Mouse (Mus musculus) naive thymus-derived CD4-positive, alpha-beta T cell, adult 5 months (primary cell): ENCODE measurements around the gene Acox3. TPM values are rescaled to one million over a fixed set of nuclear protein-coding genes. Genes with fewer than 3 reads are reported as not detected.

Source experiments
- polyA plus RNA-seq: library from polyadenylated mRNA; unstranded; fragments of 100-300 nt; shearing (Covaris generic); gene quantifications from one replicate; pipeline ENCODE4 v1.2.1, GENCODE M21; 2017

The Acox3 gene
- 23.1 TPM for polyA plus RNA-seq

GRCm38 (mm10) chr5:35582445-35583220 lies at the start of gene Acox3:
Acox3 (plus strand) TSS chr5:35583040.

GRCm38 (mm10) chr5:35574653-35575599 lies 7.9 kb upstream of the Acox3 start, which contains the start of gene Trmt44:
Trmt44 (minus strand) TSS chr5:35575070.

Other genes starting within 250 kb of the Acox3 start
- not detected for gene Hmx1, start 193.9 kb upstream of the Acox3 start, polyA plus RNA-seq
- gene Cpz, start 57.3 kb upstream of the Acox3 start, polyA plus RNA-seq = not detected
- gene Trmt44, start 8.0 kb upstream of the Acox3 start, polyA plus RNA-seq = 4.3 TPM
- not detected for gene Htra3, start 96.7 kb downstream of the Acox3 start, polyA plus RNA-seq
- 0.90 TPM for gene Sh3tc1, start 156.9 kb downstream of the Acox3 start, polyA plus RNA-seq
- 4.2 TPM for gene Ablim2, start 174.8 kb downstream of the Acox3 start, polyA plus RNA-seq